Mouse (Mus musculus) intestine, embryonic 14.5 days (tissue): ENCODE data around the gene 4930539E08Rik. TPM values are rescaled to one million over a fixed set of nuclear protein-coding genes. Genes with fewer than 3 reads are reported as not detected.

Experiments used
- ATAC-seq: fragments of 200-750 bp; cut with Nextera tagmentation; replicated peaks from 2 replicates; pipeline ENCODE4 v1.8.0; 2017; ENCODE audit warnings: low read depth, moderate number of reproducible peaks, moderate TSS enrichment, moderate library complexity; ENCODE audit not compliant: low FRiP score, low TSS enrichment
- DNase-seq: peaks from one replicate; pipeline ENCODE4 v3.0.0-alpha.2; 2018; ENCODE audit warnings: low spot score
- H3K27ac ChIP-seq: fragments of 300-500 bp; sonication (generic); 2 replicates; pipeline ENCODE4 v1.5.1; 2014; ENCODE audit warnings: low read depth, mild to moderate bottlenecking, control low read depth
- H3K27me3 ChIP-seq: fragments of 300-500 bp; sonication (generic); replicated peaks from 2 replicates; pipeline ENCODE4 v1.6.1; 2014; ENCODE audit warnings: low read length, control low read depth; ENCODE audit not compliant: control insufficient read depth, insufficient read depth
- H3K36me3 ChIP-seq: fragments of 300-500 bp; sonication (generic); 2 replicates; pipeline ENCODE4 v1.6.1; 2014; ENCODE audit warnings: low read length, control low read depth; ENCODE audit not compliant: control insufficient read depth, insufficient read depth
- H3K4me1 ChIP-seq: fragments of 300-500 bp; sonication (generic); replicated peaks from 2 replicates; pipeline ENCODE4 v1.6.1; 2014; ENCODE audit warnings: low read length, control low read depth, mixed read lengths; ENCODE audit not compliant: control insufficient read depth, insufficient read depth
- H3K4me2 ChIP-seq: fragments of 300-500 bp; sonication (generic); 2 replicates; pipeline ENCODE4 v1.6.1; 2014; ENCODE audit warnings: low read length
- H3K4me3 ChIP-seq: fragments of 300-500 bp; sonication (generic); 2 replicates; pipeline ENCODE4 v1.5.1; 2014; ENCODE audit warnings: low read depth, low read length, control low read depth, mixed read lengths
- H3K9ac ChIP-seq: fragments of 300-500 bp; sonication (generic); 2 replicates; pipeline ENCODE4 v1.6.1; 2014; ENCODE audit warnings: mild to moderate bottlenecking, low read length
- H3K9me3 ChIP-seq: fragments of 300-500 bp; sonication (generic); 2 replicates; pipeline ENCODE4 v1.6.1; 2016; ENCODE audit warnings: low read length, control low read depth; ENCODE audit not compliant: control insufficient read depth
- WGBS: fragments of 180-500 bp; shearing (Covaris S2); extraction: QIAGEN DNeasy Blood & Tissue Kit; methylation state at CpG from one replicate; pipeline ENCODE4 v1.1.7; 2014; 5-methylcytosine and 5-hydroxymethylcytosine counted together
- polyA plus RNA-seq: library from polyadenylated mRNA; unstranded; fragments of >200 nt; fragmentation: Nextera tagmentation; extraction: Ambion mirVana; gene quantifications from 2 replicates; pipeline ENCODE4 v1.2.1, GENCODE M21; 2014

Gene 4930539E08Rik
- polyA plus RNA-seq, 1 experiment from 2014 or later, result 3.6 TPM

DNA sequence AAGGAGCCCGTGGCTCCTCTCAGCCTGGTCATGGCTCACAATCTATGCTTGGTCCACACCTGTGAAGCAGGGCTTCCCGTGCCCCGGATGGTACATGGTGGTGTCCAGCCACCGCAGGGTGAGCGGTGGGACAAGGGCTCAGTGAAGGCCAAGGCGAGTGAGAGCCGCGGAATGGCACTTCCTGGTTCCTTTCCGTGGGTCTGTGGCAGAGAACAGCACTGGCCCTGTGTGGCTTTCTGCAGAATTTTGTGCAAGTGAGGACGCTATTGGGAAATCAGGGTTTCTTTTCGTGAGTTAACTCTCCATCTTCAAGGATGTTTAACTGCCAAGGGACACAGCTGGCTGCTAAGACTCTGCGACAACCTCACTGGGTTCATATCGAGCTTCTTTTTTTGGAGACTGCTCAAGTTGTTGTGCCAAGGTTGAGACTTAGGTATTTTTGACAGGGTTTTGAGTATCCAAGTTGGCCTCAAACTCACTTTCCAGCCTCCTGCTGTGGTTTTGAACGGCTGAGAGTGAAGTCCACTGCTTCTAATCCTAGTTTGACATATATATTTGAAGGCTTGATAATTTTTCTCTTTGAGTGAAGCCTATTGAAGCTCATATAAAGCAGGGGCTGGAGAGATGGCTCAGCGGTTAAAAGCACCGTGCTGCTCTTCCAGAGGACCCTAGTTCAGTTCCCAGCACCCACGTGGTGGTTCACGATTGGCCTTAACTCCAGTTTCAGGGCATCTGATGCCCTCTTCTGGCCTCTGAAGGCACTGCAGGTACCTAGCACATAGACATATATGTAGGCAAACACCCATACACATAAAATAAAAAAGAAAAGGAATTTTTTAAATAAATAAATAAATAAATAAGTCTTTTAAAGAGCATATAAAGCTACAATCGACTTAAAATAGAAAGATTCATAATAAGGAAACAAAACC is 32.2 kb upstream of the 4930539E08Rik start:
- Histone ChIP-seq H3K4me2 (no peak overlapping the region), H3K9ac (no peak overlapping the region), H3K36me3 (no peaks in the 10 kb centered on the region), H3K4me3 (no peak overlapping the region), H3K27ac (no peak overlapping the region), H3K4me1 (peaks cover 5% of the 10 kb centered on the region; the same call in 1 of the 2 replicates), H3K9me3 (peaks cover 6% of the 10 kb centered on the region; the same call in 1 of the 2 replicates), H3K27me3 (no peaks in the 10 kb centered on the region)
- no peak for DNase-seq
- WGBS, result 90% methylated on average over 19 of the region's 19 CpGs
- ATAC-seq, result no peak

DNA sequence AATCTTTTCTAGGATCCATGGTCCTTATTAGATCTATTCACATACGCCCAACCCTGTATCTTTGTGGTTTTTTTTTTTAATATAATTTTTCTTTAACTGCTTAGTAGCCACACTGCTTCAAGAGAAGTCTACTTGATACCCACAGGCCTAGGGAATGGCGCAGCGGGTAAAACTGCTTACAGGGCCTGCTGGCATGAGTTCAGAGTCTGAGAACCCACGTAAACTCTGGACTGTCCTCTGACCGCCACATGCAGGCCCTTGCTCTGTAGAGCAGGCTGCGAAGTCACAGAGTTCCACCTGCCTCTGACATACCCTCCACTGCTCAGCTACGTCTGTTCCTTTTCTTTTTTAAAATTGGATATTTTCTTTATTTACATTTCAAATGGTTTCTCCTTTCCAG is 29.4 kb upstream of the 4930539E08Rik start:
- ATAC-seq, result no peak

DNA sequence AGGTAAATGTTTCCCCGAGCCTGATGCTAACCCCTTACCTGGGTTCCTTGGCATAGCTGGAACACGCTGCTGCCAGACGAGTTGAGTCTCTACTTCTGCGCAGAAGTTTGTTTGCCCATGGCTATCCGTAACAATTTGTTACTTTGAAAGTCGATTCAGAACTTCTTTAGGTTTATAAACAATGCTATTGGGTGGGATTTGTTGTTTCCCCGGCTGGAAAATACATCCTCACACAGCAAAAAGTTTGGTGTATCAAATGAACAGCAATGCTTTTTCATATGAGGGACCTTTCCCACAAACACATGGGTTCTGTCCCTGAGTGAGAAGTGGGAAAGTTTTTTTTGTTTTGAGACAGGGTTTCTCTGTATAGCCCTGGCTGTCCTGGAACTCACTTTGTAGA is 28.6 kb upstream of the 4930539E08Rik start, which contains the start of gene Pxt1:
Gene Pxt1, minus strand, starts transcription at position 101 of the 400 bp plus-strand sequence.
- Histone ChIP-seq H3K27me3 (no peaks in the 10 kb centered on the region), H3K36me3 (no peaks in the 10 kb centered on the region), H3K4me3 (no peak within 1 kb of the TSS), H3K9me3 (peaks cover 6% of the 10 kb centered on the region; the same call in 1 of the 2 replicates), H3K4me1 (no peaks in the 10 kb centered on the region), H3K9ac (no peak within 1 kb of the TSS), H3K27ac (no peak within 1 kb of the TSS), H3K4me2 (no peak within 1 kb of the TSS)
- WGBS, result 82% methylated on average over 7 of the region's 7 CpGs
- no peak for DNase-seq
- ATAC-seq, result no peak

More for the DNA sequence above, 29.4 kb upstream of the 4930539E08Rik start:
- Histone ChIP-seq H3K4me2 (no peak overlapping the region), H3K27me3 (no peaks in the 10 kb centered on the region), H3K4me3 (no peak overlapping the region), H3K36me3 (no peaks in the 10 kb centered on the region), H3K27ac (no peak overlapping the region), H3K9ac (no peak overlapping the region), H3K9me3 (peaks cover 6% of the 10 kb centered on the region; the same call in 1 of the 2 replicates), H3K4me1 (no peaks in the 10 kb centered on the region)
- no peak for DNase-seq
- 90% methylated on average over 7 of the region's 7 CpGs for WGBS

DNA sequence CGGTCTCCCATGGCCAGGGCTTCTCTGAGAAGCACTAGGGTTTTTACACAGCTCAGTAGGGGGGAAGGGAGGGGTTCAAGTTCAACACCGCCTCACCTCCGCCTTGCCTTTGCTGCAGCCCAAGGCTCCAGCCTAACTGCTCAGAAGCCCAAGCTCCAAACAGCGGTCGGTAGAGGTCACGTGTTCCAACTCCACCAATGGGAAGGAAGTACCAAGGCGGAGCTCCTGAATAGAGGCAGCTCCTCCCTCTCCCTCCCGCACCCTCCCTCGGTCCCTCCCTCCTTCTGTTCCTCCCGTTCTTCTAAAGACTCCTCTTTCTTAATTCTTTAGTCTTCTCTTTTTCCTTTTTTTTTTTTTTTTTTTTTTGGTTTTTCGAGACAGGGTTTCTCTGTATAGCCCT is 27.0 kb upstream of the 4930539E08Rik start:
- H3K4me2 ChIP-seq, result no peak overlapping the region
- H3K4me1 ChIP-seq, result no peaks in the 10 kb centered on the region
- 73% methylated on average over 10 of the region's 11 CpGs for WGBS
- no peaks in the 10 kb centered on the region for H3K27me3 ChIP-seq
- no peaks in the 10 kb centered on the region for H3K36me3 ChIP-seq
- ATAC-seq (no peak), DNase-seq (no peak)
- peaks cover under 1% of the 10 kb centered on the region; the same call in 1 of the 2 replicates for H3K9me3 ChIP-seq
- H3K27ac ChIP-seq, result no peak overlapping the region
- no peak overlapping the region for H3K9ac ChIP-seq
- H3K4me3 ChIP-seq, result no peak overlapping the region

DNA sequence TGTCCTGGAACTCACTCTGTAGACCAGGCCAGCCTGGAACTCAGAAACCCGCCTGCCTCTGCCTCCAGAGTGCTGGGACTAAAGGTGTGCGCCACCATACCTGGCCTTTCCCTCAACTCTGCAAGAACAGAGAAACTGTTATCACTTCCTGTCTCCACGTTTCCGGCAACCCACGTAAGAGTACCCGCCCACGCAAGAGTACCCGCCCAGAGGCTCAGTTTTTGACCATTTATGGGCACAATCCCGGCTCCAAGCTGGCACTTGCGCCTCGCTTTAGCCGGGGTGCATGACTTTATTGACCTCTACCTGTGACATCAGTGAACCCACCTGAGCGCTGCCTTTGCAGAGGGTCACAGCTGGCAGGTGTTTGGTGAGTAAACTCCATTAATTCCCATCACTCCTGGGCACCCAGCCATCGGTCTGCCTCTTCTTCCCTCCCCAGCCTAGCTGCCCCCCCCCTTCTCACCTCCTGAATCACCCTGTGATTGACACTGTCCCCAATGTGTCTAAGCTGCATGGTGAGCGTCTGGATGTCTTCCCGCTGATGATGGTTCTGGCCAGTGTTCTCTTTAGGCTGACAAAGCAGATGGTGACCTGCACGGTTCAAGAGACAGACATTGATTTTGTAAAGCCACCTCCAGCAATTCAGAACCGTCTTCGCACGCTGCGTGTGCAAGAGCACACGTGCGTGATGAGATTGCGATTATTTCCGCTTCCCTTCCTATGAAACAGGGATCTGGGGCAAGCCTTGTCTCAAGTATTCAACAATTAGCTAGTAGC is 25.8 kb upstream of the 4930539E08Rik start:
- H3K4me1 ChIP-seq, result no peaks in the 10 kb centered on the region
- no peaks in the 10 kb centered on the region for H3K9me3 ChIP-seq
- no peak overlapping the region for H3K4me3 ChIP-seq
- ATAC-seq (no peak), DNase-seq (no peak)
- H3K36me3 ChIP-seq, result no peaks in the 10 kb centered on the region
- 92% methylated on average over 25 of the region's 25 CpGs for WGBS
- H3K27ac ChIP-seq, result no peak overlapping the region
- no peak overlapping the region for H3K9ac ChIP-seq
- H3K4me2 ChIP-seq, result no peak overlapping the region
- H3K27me3 ChIP-seq, result no peaks in the 10 kb centered on the region

DNA sequence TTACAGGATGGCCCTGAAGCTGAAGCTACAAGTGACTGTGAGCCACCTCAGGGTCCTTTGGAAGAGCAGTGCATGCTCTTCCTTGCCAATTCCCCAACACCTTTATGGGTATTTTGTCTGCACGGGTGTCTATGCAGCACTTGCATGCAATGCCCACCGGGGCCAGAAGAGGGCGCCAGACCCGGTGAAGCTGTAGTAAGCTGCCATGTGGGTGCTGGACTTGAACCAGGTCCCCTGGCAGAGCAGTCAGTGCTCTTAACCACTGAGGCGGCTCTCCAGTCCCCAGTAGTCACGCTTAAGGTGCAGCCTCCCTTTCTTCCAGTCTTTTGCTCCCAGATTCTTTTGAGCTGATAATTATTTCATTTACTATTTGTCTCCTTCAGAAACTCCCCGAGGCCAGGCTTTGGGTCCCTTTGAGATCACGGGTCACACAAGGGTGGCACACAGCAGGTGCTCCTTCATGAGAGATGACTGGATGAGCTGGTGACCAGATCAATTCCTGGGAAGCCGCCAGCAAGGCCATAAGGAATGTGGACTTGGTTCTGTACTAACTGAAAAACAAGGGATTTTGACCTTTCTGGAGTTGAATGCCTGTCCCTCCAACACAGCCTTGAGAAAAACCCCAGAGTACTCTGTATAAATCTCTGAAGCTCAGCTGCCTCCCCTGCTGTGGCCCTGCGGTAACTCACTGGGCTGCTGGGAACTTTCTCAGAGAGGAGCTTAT is 21.7 kb upstream of the 4930539E08Rik start:
- H3K4me3 ChIP-seq, result no peak overlapping the region
- no peak overlapping the region for H3K27ac ChIP-seq
- ATAC-seq (no peak), DNase-seq (no peak)
- no peaks in the 10 kb centered on the region for H3K36me3 ChIP-seq
- H3K4me2 ChIP-seq, result no peak overlapping the region
- 84% methylated on average over 10 of the region's 10 CpGs for WGBS
- 0 out of 2 replicates have a peak, but pooled peaks cover 2% of the 10 kb centered on the region for H3K4me1 ChIP-seq
- H3K9ac ChIP-seq, result no peak overlapping the region
- no peaks in the 10 kb centered on the region for H3K27me3 ChIP-seq
- no peaks in the 10 kb centered on the region for H3K9me3 ChIP-seq

DNA sequence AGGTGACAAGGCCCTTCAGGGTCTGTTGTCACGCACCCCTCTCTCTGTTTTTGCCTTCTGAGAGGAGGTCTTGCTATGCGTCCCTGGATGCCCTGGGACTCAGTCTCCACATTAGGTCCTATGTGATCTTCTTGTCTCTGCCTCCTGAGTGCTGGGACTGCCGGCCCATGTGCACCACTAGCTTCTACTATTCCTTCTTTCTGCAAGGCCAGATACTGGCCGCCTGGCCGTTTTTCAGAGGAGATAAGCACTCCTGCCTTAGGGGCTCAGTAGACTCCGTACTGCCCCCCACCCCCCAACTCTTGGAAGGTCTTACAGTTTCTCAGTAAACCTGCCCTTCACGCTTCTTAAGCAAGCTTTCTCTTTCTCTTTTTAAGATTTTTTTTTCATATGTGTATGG is 21.0 kb upstream of the 4930539E08Rik start:
- no peak overlapping the region for H3K9ac ChIP-seq
- 88% methylated on average over 7 of the region's 7 CpGs for WGBS

More for the DNA sequence above, 21.0 kb upstream of the 4930539E08Rik start:
- H3K27ac ChIP-seq, result no peak overlapping the region
- H3K9me3 ChIP-seq, result no peaks in the 10 kb centered on the region
- H3K4me2 ChIP-seq, result no peak overlapping the region
- ATAC-seq, result no peak
- no peak for DNase-seq
- H3K4me1 ChIP-seq, result 0 out of 2 replicates have a peak, but pooled peaks cover 2% of the 10 kb centered on the region
- no peak overlapping the region for H3K4me3 ChIP-seq
- no peaks in the 10 kb centered on the region for H3K36me3 ChIP-seq
- no peaks in the 10 kb centered on the region for H3K27me3 ChIP-seq
